Mouse (Mus musculus): Measurements from ENCODE around the gene Arx. TPM values are rescaled to one million over a fixed set of nuclear protein-coding genes. Genes with fewer than 3 reads are reported as not detected.

Arx gene
- polyA plus RNA-seq, 1 experiment, result 0.05 TPM

- TF ChIP-seq POLR2A (IDR thresholded peaks at IDR 0.05; ENCODE audit: borderline replicate concordance, extremely low read depth, low read depth, low read length) (no peak), CTCF (IDR thresholded peaks at IDR 0.05; ENCODE audit: insufficient read depth, low read length) (no peak)
- no peaks in the 10 kb centered on the region for H3K4me1 ChIP-seq (ENCODE audit: control insufficient read depth, insufficient read depth, low read length)
- no peak for DNase-seq
- no peak overlapping the region for H3K4me3 ChIP-seq (replicated peaks; ENCODE audit: extremely low read depth, low read depth, low read length)
- WGBS, result 22% methylated on average over 12 of the region's 12 CpGs
Measured at GRCm38 (mm10) chrX:93289851-93290380, 3.7 kb downstream of the Arx start.

GRCm38 (mm10) chrX:93292031-93292430 is 5.8 kb downstream of the Arx start:
- 26% methylated on average over 6 of the region's 6 CpGs for WGBS
- H3K4me3 ChIP-seq (replicated peaks; ENCODE audit: extremely low read depth, low read depth, low read length), result no peak overlapping the region
- TF ChIP-seq POLR2A (IDR thresholded peaks at IDR 0.05; ENCODE audit: borderline replicate concordance, extremely low read depth, low read depth, low read length), result no peak
- no peak for TF ChIP-seq CTCF (IDR thresholded peaks at IDR 0.05; ENCODE audit: insufficient read depth, low read length)
- H3K4me1 ChIP-seq (ENCODE audit: control insufficient read depth, insufficient read depth, low read length), result peaks cover 2% of the 10 kb centered on the region; the same call in 1 of the 2 replicates
- DNase-seq, result no peak

- 21% methylated on average over 24 of the region's 25 CpGs for WGBS
- no peak for DNase-seq
- no peak overlapping the region for H3K4me3 ChIP-seq (replicated peaks; ENCODE audit: extremely low read depth, low read depth, low read length)
- peaks cover 2% of the 10 kb centered on the region; the same call in 1 of the 2 replicates for H3K4me1 ChIP-seq (ENCODE audit: control insufficient read depth, insufficient read depth, low read length)
- TF ChIP-seq POLR2A (IDR thresholded peaks at IDR 0.05; ENCODE audit: borderline replicate concordance, extremely low read depth, low read depth, low read length) (no peak), CTCF (IDR thresholded peaks at IDR 0.05; ENCODE audit: insufficient read depth, low read length) (no peak)
Measured at GRCm38 (mm10) chrX:93294736-93295490, 8.7 kb downstream of the Arx start.

- Histone ChIP-seq H3K4me1 (ENCODE audit: control insufficient read depth, insufficient read depth, low read length) (peaks cover 2% of the 10 kb centered on the region; the same call in 1 of the 2 replicates), H3K4me3 (replicated peaks; ENCODE audit: extremely low read depth, low read depth, low read length) (no peak overlapping the region)
- no peak for TF ChIP-seq POLR2A (IDR thresholded peaks at IDR 0.05; ENCODE audit: borderline replicate concordance, extremely low read depth, low read depth, low read length)
- TF ChIP-seq CTCF (IDR thresholded peaks at IDR 0.05; ENCODE audit: insufficient read depth, low read length), result no peak
- no peak for DNase-seq
- 27% methylated on average over 5 of the region's 5 CpGs for WGBS
Measured at GRCm38 (mm10) chrX:93295819-93296218, 9.6 kb downstream of the Arx start.

- WGBS, result 25% methylated on average over 40 of the region's 40 CpGs
- H3K4me3 ChIP-seq (replicated peaks; ENCODE audit: extremely low read depth, low read depth, low read length), result no peak overlapping the region
- TF ChIP-seq CTCF (IDR thresholded peaks at IDR 0.05; ENCODE audit: insufficient read depth, low read length), result no peak
Measured at GRCm38 (mm10) chrX:93297001-93297441, 10.8 kb downstream of the Arx start.

GRCm38 (mm10) chrX:93299046-93299626 is 12.9 kb downstream of the Arx start:
- Histone ChIP-seq H3K4me3 (replicated peaks; ENCODE audit: extremely low read depth, low read depth, low read length) (no peak overlapping the region), H3K4me1 (ENCODE audit: control insufficient read depth, insufficient read depth, low read length) (peaks cover 2% of the 10 kb centered on the region; the same call in 1 of the 2 replicates)
- TF ChIP-seq POLR2A (IDR thresholded peaks at IDR 0.05; ENCODE audit: borderline replicate concordance, extremely low read depth, low read depth, low read length), result no peak
- no peak for TF ChIP-seq CTCF (IDR thresholded peaks at IDR 0.05; ENCODE audit: insufficient read depth, low read length)
- no peak for DNase-seq
- WGBS, result 21% methylated on average over 43 of the region's 43 CpGs

More at GRCm38 (mm10) chrX:93297001-93297441, 10.8 kb downstream of the Arx start:
- peaks cover 2% of the 10 kb centered on the region; the same call in 1 of the 2 replicates for H3K4me1 ChIP-seq (ENCODE audit: control insufficient read depth, insufficient read depth, low read length)
- DNase-seq, result no peak

- H3K4me3 ChIP-seq (replicated peaks; ENCODE audit: extremely low read depth, low read depth, low read length), result no peak overlapping the region
- WGBS, result 50% methylated on average over 6 of the region's 6 CpGs
- DNase-seq, result no peak
- H3K4me1 ChIP-seq (ENCODE audit: control insufficient read depth, insufficient read depth, low read length), result peaks cover 2% of the 10 kb centered on the region; the same call in 1 of the 2 replicates
- TF ChIP-seq POLR2A (IDR thresholded peaks at IDR 0.05; ENCODE audit: borderline replicate concordance, extremely low read depth, low read depth, low read length) (no peak), CTCF (IDR thresholded peaks at IDR 0.05; ENCODE audit: insufficient read depth, low read length) (no peak)
Measured at GRCm38 (mm10) chrX:93299771-93300170, 13.5 kb downstream of the Arx start.

GRCm38 (mm10) chrX:93300183-93300815 is 14.1 kb downstream of the Arx start:
- TF ChIP-seq CTCF (IDR thresholded peaks at IDR 0.05; ENCODE audit: insufficient read depth, low read length) (no peak), POLR2A (IDR thresholded peaks at IDR 0.05; ENCODE audit: borderline replicate concordance, extremely low read depth, low read depth, low read length) (no peak)
- Histone ChIP-seq H3K4me3 (replicated peaks; ENCODE audit: extremely low read depth, low read depth, low read length) (no peak overlapping the region), H3K4me1 (ENCODE audit: control insufficient read depth, insufficient read depth, low read length) (peaks cover 2% of the 10 kb centered on the region; the same call in 1 of the 2 replicates)
- no peak for DNase-seq
- WGBS, result 45% methylated on average over 10 of the region's 10 CpGs

- WGBS, result 28% methylated on average over 7 of the region's 7 CpGs
- TF ChIP-seq POLR2A (IDR thresholded peaks at IDR 0.05; ENCODE audit: borderline replicate concordance, extremely low read depth, low read depth, low read length), result no peak
- TF ChIP-seq CTCF (IDR thresholded peaks at IDR 0.05; ENCODE audit: insufficient read depth, low read length), result no peak
- Histone ChIP-seq H3K4me1 (ENCODE audit: control insufficient read depth, insufficient read depth, low read length) (no peaks in the 10 kb centered on the region), H3K4me3 (replicated peaks; ENCODE audit: extremely low read depth, low read depth, low read length) (no peak overlapping the region)
- DNase-seq, result no peak
Measured at GRCm38 (mm10) chrX:93301798-93302197, 15.6 kb downstream of the Arx start.

Measured in lung, adult 2 months (tissue).